ENCODE assay signal across 19 mouse cellular contexts in genomic region chr10:44995756-44996155, GRCm38 (mm10).
"Had no signal": no experiment of that assay in that cellular context is flagged by ENCODE, and none has a peak within 500 bp of the region (broad histone marks: within the 10 kb centered on the region; RNA-seq: fewer than 3 reads in every experiment).

No protein-coding gene starts in this region.

- H3K9me3 ChIP-seq: kidney, embryonic 15.5 days; liver, embryonic 13.5 days; midbrain, embryonic 12.5 days; midbrain, embryonic 15.5 days; neural tube, embryonic 13.5 days; stomach, embryonic 15.5 days had no signal

- H3K27ac ChIP-seq: kidney, embryonic 15.5 days; left cerebral cortex, adult 2 months; liver, embryonic 13.5 days; midbrain, embryonic 12.5 days; midbrain, embryonic 15.5 days; neural tube, embryonic 13.5 days; stomach, embryonic 15.5 days had no signal

- H3K4me3 ChIP-seq: kidney, embryonic 15.5 days; left cerebral cortex, adult 2 months; liver, embryonic 13.5 days; midbrain, embryonic 12.5 days; midbrain, embryonic 15.5 days; myocyte; neural tube, embryonic 13.5 days; stomach, embryonic 15.5 days had no signal

- ATAC-seq: midbrain, embryonic 15.5 days had no signal

- H3K4me2 ChIP-seq: kidney, embryonic 15.5 days; liver, embryonic 13.5 days; midbrain, embryonic 12.5 days; midbrain, embryonic 15.5 days; neural tube, embryonic 13.5 days; stomach, embryonic 15.5 days had no signal

- DNase-seq: kidney, adult 11 months; kidney, adult 8-10 months; kidney, postnatal 10 days; kidney, postnatal 36 days; layer of hippocampus, postnatal 36 days; liver, embryonic 13.5 days; lung, adult 2 months; lung, postnatal 4 days; retina, postnatal 1 day; right cerebral cortex, postnatal 25 days; spleen, adult 18-20 months; thymus, postnatal 25 days had no signal

- H3K9ac ChIP-seq: kidney, embryonic 15.5 days; liver, embryonic 13.5 days; midbrain, embryonic 12.5 days; midbrain, embryonic 15.5 days; neural tube, embryonic 13.5 days; stomach, embryonic 15.5 days had no signal

- H3K36me3 ChIP-seq: kidney, embryonic 15.5 days; liver, embryonic 13.5 days; midbrain, embryonic 12.5 days; midbrain, embryonic 15.5 days; neural tube, embryonic 13.5 days; stomach, embryonic 15.5 days had no signal

- H3K27me3 ChIP-seq: kidney, embryonic 15.5 days; liver, embryonic 13.5 days; midbrain, embryonic 12.5 days; midbrain, embryonic 15.5 days; neural tube, embryonic 13.5 days; stomach, embryonic 15.5 days had no signal
